In genomic region chr2:158768771-158769170, GRCm38 (mm10) we compare ENCODE assay signal across 8 mouse cellular contexts. TPM values are rescaled to one million over a fixed set of nuclear protein-coding genes. Genes with fewer than 3 reads are reported as not detected.
A peak's percentile ranks its signal among the peaks of the same experiment; 100 is the strongest.
DNase-seq lines count a peak whose midpoint lies in the region; ATAC-seq and TF ChIP-seq lines count a peak whose summit lies in the region.

No protein-coding gene starts in this region.

- no peak for TF ChIP-seq CTCF in bone marrow, adult 2 months (IDR thresholded peaks at IDR 0.05; ENCODE audit: control insufficient read depth, insufficient read depth, low read length)

- DNase-seq in heart, adult 11 months, result no peak
- peak; percentile 15 for DNase-seq in hindbrain, embryonic 11.5 days (ENCODE audit: low spot score)
- peak; percentile 92 for DNase-seq in midbrain, embryonic 11.5 days (ENCODE audit: low spot score, missing footprints)
- DNase-seq in frontal cortex, adult 2 months (ENCODE audit: extremely low spot score in 1 of 2, low spot score in 1 of 2), result no peak
- no peak for DNase-seq in frontal cortex, postnatal 10 days (ENCODE audit: low spot score in 2 of 2)

- peaks cover 12% of the 10 kb centered on the region; the same call in 1 of the 2 replicates for H3K36me3 ChIP-seq in heart, embryonic 13.5 days
- H3K36me3 ChIP-seq in hindbrain, embryonic 11.5 days (ENCODE audit: control insufficient read depth, insufficient read depth, low read length), result no peaks in the 10 kb centered on the region
- H3K36me3 ChIP-seq in midbrain, embryonic 11.5 days (ENCODE audit: control insufficient read depth, insufficient read depth, low read length), result no peaks in the 10 kb centered on the region

- H3K27me3 ChIP-seq in heart, embryonic 13.5 days (replicated peaks), result no peaks in the 10 kb centered on the region
- no peaks in the 10 kb centered on the region for H3K27me3 ChIP-seq in hindbrain, embryonic 11.5 days (ENCODE audit: control insufficient read depth, insufficient read depth, low read length)
- H3K27me3 ChIP-seq in midbrain, embryonic 11.5 days (ENCODE audit: control insufficient read depth, insufficient read depth, low read length), result no peaks in the 10 kb centered on the region

- WGBS in heart, embryonic 13.5 days, result 1% methylated on average over 5 of the region's 5 CpGs
- WGBS in bone marrow, adult 2 months, result 10% methylated on average over 5 of the region's 5 CpGs
- 14% methylated on average over 5 of the region's 5 CpGs for WGBS in hindbrain, embryonic 11.5 days
- 5% methylated on average over 5 of the region's 5 CpGs for WGBS in midbrain, embryonic 11.5 days

- peak overlapping the region; percentile 91 for H3K4me3 ChIP-seq in heart, embryonic 13.5 days
- H3K4me3 ChIP-seq in bone marrow, adult 2 months (replicated peaks; ENCODE audit: control insufficient read depth, low read depth, low read length), result peak overlapping the region; percentile 84
- peak overlapping the region; percentile 80 for H3K4me3 ChIP-seq in hindbrain, embryonic 11.5 days (ENCODE audit: low read depth, low read length)
- peak overlapping the region; percentile 89 for H3K4me3 ChIP-seq in midbrain, embryonic 11.5 days (ENCODE audit: low read depth, low read length)

- H3K9ac ChIP-seq in heart, embryonic 13.5 days, result peak overlapping the region; percentile 92
- peak overlapping the region; percentile 70 for H3K9ac ChIP-seq in hindbrain, embryonic 11.5 days (ENCODE audit: low read depth, low read length)
- peak overlapping the region; percentile 80 for H3K9ac ChIP-seq in midbrain, embryonic 11.5 days (ENCODE audit: low read length)

- H3K4me1 ChIP-seq in heart, embryonic 13.5 days, result peaks cover 54% of the 10 kb centered on the region
- H3K4me1 ChIP-seq in bone marrow, adult 2 months (ENCODE audit: control insufficient read depth, insufficient read depth, low read length), result peaks cover 3% of the 10 kb centered on the region; the same call in 1 of the 2 replicates
- peaks cover 3% of the 10 kb centered on the region; the same call in 1 of the 2 replicates for H3K4me1 ChIP-seq in hindbrain, embryonic 11.5 days (replicated peaks; ENCODE audit: control insufficient read depth, insufficient read depth, low read length)
- H3K4me1 ChIP-seq in midbrain, embryonic 11.5 days (ENCODE audit: control insufficient read depth, insufficient read depth, low read length), result peaks cover 26% of the 10 kb centered on the region

- no peak for ATAC-seq in heart, embryonic 13.5 days (ENCODE audit: extremely low read depth, insufficient number of reproducible peaks, low FRiP score, low TSS enrichment)
- ATAC-seq in hindbrain, embryonic 11.5 days (ENCODE audit: low FRiP score), result no peak
- ATAC-seq in midbrain, embryonic 11.5 days (ENCODE audit: low FRiP score), result 0 out of 2 replicates have a peak, but pooled peaks have one; percentile 9
- no peak for ATAC-seq in frontal cortex, adult (ENCODE audit: low TSS enrichment)

- H3K4me2 ChIP-seq in heart, embryonic 13.5 days, result peak overlapping the region; percentile 96
- H3K4me2 ChIP-seq in hindbrain, embryonic 11.5 days (replicated peaks; ENCODE audit: low read depth, low read length), result peak overlapping the region; percentile 80
- H3K4me2 ChIP-seq in midbrain, embryonic 11.5 days, result peak overlapping the region; percentile 84

- TF ChIP-seq POLR2A in bone marrow, adult 2 months (IDR thresholded peaks at IDR 0.05; ENCODE audit: borderline replicate concordance, control insufficient read depth, low read depth, low read length), result no peak

- no peaks in the 10 kb centered on the region for H3K9me3 ChIP-seq in heart, embryonic 13.5 days
- H3K9me3 ChIP-seq in hindbrain, embryonic 11.5 days (ENCODE audit: control insufficient read depth, low read length), result no peaks in the 10 kb centered on the region
- H3K9me3 ChIP-seq in midbrain, embryonic 11.5 days (ENCODE audit: control insufficient read depth, low read length), result no peaks in the 10 kb centered on the region

- H3K27ac ChIP-seq in heart, embryonic 13.5 days (replicated peaks), result peak overlapping the region; percentile 85
- no peak overlapping the region for H3K27ac ChIP-seq in bone marrow, adult 2 months (ENCODE audit: control insufficient read depth, insufficient read depth, low read depth, low read length, poor library complexity)
- H3K27ac ChIP-seq in hindbrain, embryonic 11.5 days (ENCODE audit: low read depth, low read length), result no peak overlapping the region
- no peak overlapping the region for H3K27ac ChIP-seq in midbrain, embryonic 11.5 days (ENCODE audit: low read depth, low read length)

RNA-seq across cellular contexts. Expression of gene Fam83d, which starts 0.9 kb away (rescaled TPM):
- 56.7 and 56.9 TPM in 2 replicates for polyA plus RNA-seq in heart, embryonic 13.5 days (2015; fragmentation: Nextera tagmentation; extraction: Ambion mirVana)
- polyA plus RNA-seq in bone marrow, adult 2 months (2011; ENCODE audit: insufficient read depth, insufficient read length, low replicate concordance, missing spikeins), result 2.7 and 3.0 TPM in 2 replicates
- 37.8 and 38.3 TPM in 2 replicates for polyA plus RNA-seq in hindbrain, embryonic 11.5 days (2014; fragmentation: Nextera tagmentation; extraction: Ambion mirVana)
- polyA plus RNA-seq in midbrain, embryonic 11.5 days (2014; fragmentation: Nextera tagmentation; extraction: Ambion mirVana), result 48.5 and 48.8 TPM in 2 replicates
- polyA plus RNA-seq in frontal cortex, adult 2 months (2012; rRNA removed), result 3.3 and 3.5 TPM in 2 replicates

RNA-seq across cellular contexts. Expression of gene Dhx35, which starts 25.8 kb away (rescaled TPM):
- polyA plus RNA-seq in heart, embryonic 13.5 days (2015; fragmentation: Nextera tagmentation; extraction: Ambion mirVana), result 10.6 and 11.8 TPM in 2 replicates
- polyA plus RNA-seq in bone marrow, adult 2 months (2011; ENCODE audit: insufficient read depth, insufficient read length, low replicate concordance, missing spikeins), result 3.2 and 10.7 TPM in 2 replicates
- polyA plus RNA-seq in hindbrain, embryonic 11.5 days (2014; fragmentation: Nextera tagmentation; extraction: Ambion mirVana), result 14.8 and 15.4 TPM in 2 replicates
- polyA plus RNA-seq in midbrain, embryonic 11.5 days (2014; fragmentation: Nextera tagmentation; extraction: Ambion mirVana), result 16.1 and 18.3 TPM in 2 replicates
- 30.1 and 32.2 TPM in 2 replicates for polyA plus RNA-seq in frontal cortex, adult 2 months (2012; rRNA removed)

Comparison
In these comparisons a context has a peak if more than half of its experiments do, and no peak if none do; other contexts are left out.
1. DNase-seq: peak in hindbrain, embryonic 11.5 days (single experiment) and midbrain, embryonic 11.5 days (single experiment); none in heart, adult 11 months (single experiment), frontal cortex, adult 2 months (0 of 2) and frontal cortex, postnatal 10 days (0 of 2).
2. Peak in every context shown above with its lines, with median percentiles within 50 percentile points of each other: H3K4me2 ChIP-seq, H3K4me3 ChIP-seq and H3K9ac ChIP-seq.